Mouse (Mus musculus) brain, adult 2 months (tissue): ENCODE data around the gene Pam.
A peak's percentile ranks its signal among the peaks of the same experiment; 100 is the strongest.

ENCODE experiments used
- DNase-seq: peaks from one replicate; pipeline ENCODE4 v3.0.0; 2011; ENCODE audit warnings: low read depth, low spot score

Pam gene

GRCm38 (mm10) chr1:97834354-97834822, 261.1 kb downstream of the Pam start:
- no peak for DNase-seq

GRCm38 (mm10) chr1:97833466-97834353, 261.7 kb downstream of the Pam start:
- DNase-seq = peak; percentile 76

GRCm38 (mm10) chr1:97828087-97828486, 267.4 kb downstream of the Pam start:
- DNase-seq = peak; percentile 53

- peak; percentile 72 for DNase-seq
These were observed 267.9 kb downstream of the Pam start for GRCm38 (mm10) chr1:97827566-97827965.

- no peak for DNase-seq
These were observed 272.5 kb downstream of the Pam start for GRCm38 (mm10) chr1:97822904-97823303.

GRCm38 (mm10) chr1:97822203-97822602, 273.2 kb downstream of the Pam start:
- DNase-seq = no peak

GRCm38 (mm10) chr1:97821282-97821681, 274.2 kb downstream of the Pam start:
- DNase-seq = no peak

- peak; percentile 62 for DNase-seq
These were observed 286.1 kb downstream of the Pam start for GRCm38 (mm10) chr1:97809255-97809912.

- no peak for DNase-seq
These were observed 290.9 kb downstream of the Pam start for GRCm38 (mm10) chr1:97804520-97804919.

GRCm38 (mm10) chr1:97802207-97802902, 293.1 kb downstream of the Pam start:
- DNase-seq = peak; percentile 48

GRCm38 (mm10) chr1:97795936-97796335, 299.5 kb downstream of the Pam start:
- DNase-seq = no peak

- DNase-seq = no peak
These were observed 301.3 kb downstream of the Pam start for GRCm38 (mm10) chr1:97794110-97794509.

GRCm38 (mm10) chr1:97788490-97788889, 307.0 kb downstream of the Pam start:
- no peak for DNase-seq

- DNase-seq = no peak
These were observed 307.8 kb downstream of the Pam start for GRCm38 (mm10) chr1:97787674-97788073.

GRCm38 (mm10) chr1:97785685-97786393, 309.6 kb downstream of the Pam start:
- DNase-seq = no peak

GRCm38 (mm10) chr1:97784928-97785327, 310.5 kb downstream of the Pam start:
- peak; percentile 44 for DNase-seq

GRCm38 (mm10) chr1:97781674-97782073, 313.8 kb downstream of the Pam start:
- DNase-seq = no peak

- no peak for DNase-seq
These were observed 321.5 kb downstream of the Pam start for GRCm38 (mm10) chr1:97773973-97774372.

GRCm38 (mm10) chr1:97773362-97773761, 322.1 kb downstream of the Pam start:
- no peak for DNase-seq

- no peak for DNase-seq
These were observed 323.7 kb downstream of the Pam start for GRCm38 (mm10) chr1:97771727-97772126.

GRCm38 (mm10) chr1:97771118-97771517, 324.3 kb downstream of the Pam start:
- no peak for DNase-seq
